Mouse (Mus musculus) liver, embryonic 11.5 days (tissue): ENCODE data around the gene Arhgef19. TPM values are rescaled to one million over a fixed set of nuclear protein-coding genes. Genes with fewer than 3 reads are reported as not detected.

Experiments
- ATAC-seq: fragments of 200-750 bp; cut with Nextera tagmentation; replicated peaks from 2 replicates; pipeline ENCODE4 v1.8.0; 2017; ENCODE audit warnings: moderate number of reproducible peaks, mild to moderate bottlenecking, moderate TSS enrichment, moderate library complexity; ENCODE audit not compliant: low FRiP score
- DNase-seq: peaks from one replicate; pipeline ENCODE4 v3.0.0-alpha.2; 2017; ENCODE audit warnings: low spot score
- H3K27ac ChIP-seq: fragments of 300-500 bp; sonication (generic); 2 replicates; pipeline ENCODE4 v1.5.1; 2014; ENCODE audit warnings: mild to moderate bottlenecking, low read depth, low read length, control low read depth
- H3K27me3 ChIP-seq: fragments of 300-500 bp; sonication (generic); replicated peaks from 2 replicates; pipeline ENCODE4 v1.6.1; 2014; ENCODE audit warnings: low read length, mixed read lengths; ENCODE audit not compliant: control insufficient read depth, insufficient read depth
- H3K36me3 ChIP-seq: fragments of 300-500 bp; sonication (generic); 2 replicates; pipeline ENCODE4 v1.6.1; 2014; ENCODE audit warnings: mild to moderate bottlenecking, low read length, moderate library complexity, mixed read lengths; ENCODE audit not compliant: control insufficient read depth, insufficient read depth
- H3K4me1 ChIP-seq: fragments of 300-500 bp; sonication (generic); replicated peaks from 2 replicates; pipeline ENCODE4 v1.6.1; 2014; ENCODE audit warnings: low read length, mixed read lengths; ENCODE audit not compliant: control insufficient read depth, insufficient read depth
- H3K4me2 ChIP-seq: fragments of 300-500 bp; sonication (generic); 2 replicates; pipeline ENCODE4 v1.6.1; 2014; ENCODE audit warnings: mild to moderate bottlenecking, control low read depth, moderate library complexity
- H3K4me3 ChIP-seq: fragments of 300-500 bp; sonication (generic); 2 replicates; pipeline ENCODE4 v1.5.1; 2014; ENCODE audit warnings: low read depth, low read length, control low read depth
- H3K9ac ChIP-seq: fragments of 300-500 bp; sonication (generic); 2 replicates; pipeline ENCODE4 v1.6.1; 2014; ENCODE audit warnings: low read depth, low read length, control low read depth
- H3K9me3 ChIP-seq: fragments of 300-500 bp; sonication (generic); 2 replicates; pipeline ENCODE4 v1.6.1; 2016; ENCODE audit warnings: low read length, inconsistent platforms, mixed read lengths; ENCODE audit not compliant: control insufficient read depth
- WGBS: fragments of 180-500 bp; shearing (Covaris S2); extraction: QIAGEN DNeasy Blood & Tissue Kit; methylation state at CpG from one replicate; pipeline ENCODE4 v1.1.7; 2014; 5-methylcytosine and 5-hydroxymethylcytosine counted together
- polyA plus RNA-seq: library from polyadenylated mRNA; unstranded; fragments of >200 nt; fragmentation: Nextera tagmentation; extraction: Ambion mirVana; gene quantifications from 2 replicates; pipeline ENCODE4 v1.2.1, GENCODE M21; 2014

The Arhgef19 gene
- polyA plus RNA-seq, 1 experiment from 2014 or later: 2.3 TPM

DNA sequence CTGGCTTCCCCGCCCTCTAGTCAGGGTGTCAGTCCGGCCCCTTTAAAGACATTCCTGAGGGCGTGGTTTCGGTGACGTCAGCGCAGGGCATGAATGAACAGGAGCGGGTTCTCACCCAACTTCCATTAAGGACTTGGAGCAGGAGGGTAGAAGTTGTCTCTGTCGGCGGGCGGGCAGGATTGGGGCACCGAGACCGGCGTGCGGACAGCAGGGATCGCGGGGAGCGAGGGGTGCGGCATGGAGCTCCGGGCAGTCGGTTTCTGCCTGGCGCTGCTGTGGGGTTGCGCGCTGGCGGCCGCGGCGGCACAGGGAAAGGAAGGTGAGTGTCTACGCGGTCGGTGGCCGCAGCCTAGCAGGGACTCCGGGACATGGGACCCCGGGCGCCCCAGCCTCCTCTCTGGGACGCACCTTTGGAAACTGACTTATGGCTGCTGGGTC lies 61.8 kb downstream of the Arhgef19 start, which contains the start of gene Epha2:
Gene Epha2, plus strand, starts transcription at position 125 of the 438 bp plus-strand sequence.
- Histone ChIP-seq H3K27ac (no peak within 1 kb of the TSS), H3K9ac (peak within 1 kb of the TSS; percentile 47), H3K4me1 (peaks cover 13% of the 10 kb centered on the region), H3K27me3 (peaks cover 64% of the 10 kb centered on the region), H3K9me3 (no peaks in the 10 kb centered on the region), H3K4me2 (peak within 1 kb of the TSS; percentile 69), H3K36me3 (no peaks in the 10 kb centered on the region), H3K4me3 (peak within 1 kb of the TSS; percentile 63)
- DNase-seq: peak; percentile 82
- ATAC-seq: peak; percentile 54
- under 1% methylated on average over 35 of the region's 35 CpGs for whole genome bisulfite sequencing

DNA sequence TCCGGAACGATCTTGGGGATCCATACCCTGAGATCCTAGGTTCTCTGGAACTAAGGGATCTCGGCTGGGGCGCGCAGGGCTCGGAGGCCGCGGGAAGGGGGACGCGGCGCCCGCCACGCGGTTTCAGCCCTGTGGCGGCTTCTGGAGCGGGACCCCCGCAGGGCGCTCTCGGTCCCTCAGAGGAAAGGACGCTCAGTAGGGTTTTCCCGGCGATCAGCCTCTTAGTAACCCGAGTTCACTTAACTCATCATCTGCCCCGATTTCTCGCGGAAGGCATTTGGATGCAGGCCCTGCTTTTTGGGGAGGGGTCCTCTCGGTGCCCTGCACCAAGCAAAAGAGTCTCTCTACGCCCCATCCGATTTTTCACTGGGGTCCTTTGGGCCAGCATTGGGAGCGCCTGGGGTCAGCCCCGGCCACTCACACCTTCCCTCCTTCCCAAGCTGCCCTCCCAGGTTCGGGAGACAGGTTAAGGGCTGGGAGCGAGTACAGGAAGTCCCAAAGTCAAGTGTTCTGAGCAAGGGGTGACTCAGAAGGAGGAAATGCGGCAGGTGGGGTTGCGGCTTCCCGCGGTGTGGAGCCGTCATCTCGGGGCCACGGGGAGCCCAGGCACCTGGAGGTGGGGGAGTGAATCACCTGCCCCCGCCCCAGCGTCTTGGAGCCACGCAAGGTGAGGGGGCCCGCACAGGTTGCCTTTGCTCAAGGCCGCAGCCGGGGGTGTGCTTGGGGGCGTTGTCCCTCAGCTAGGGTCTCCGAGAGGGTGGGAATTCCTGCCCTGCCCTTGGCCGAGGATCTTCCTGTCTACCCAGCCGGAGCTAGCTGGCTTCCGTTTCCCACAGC lies 62.5 kb downstream of the Arhgef19 start:
- no peaks in the 10 kb centered on the region for H3K9me3 ChIP-seq
- WGBS: 1% methylated on average over 50 of the region's 51 CpGs
- peaks cover 58% of the 10 kb centered on the region for H3K27me3 ChIP-seq
- ATAC-seq (no peak), DNase-seq (no peak)
- H3K27ac ChIP-seq: no peak overlapping the region
- H3K4me1 ChIP-seq: peaks cover 19% of the 10 kb centered on the region
- no peaks in the 10 kb centered on the region for H3K36me3 ChIP-seq
- H3K4me3 ChIP-seq: peak overlapping the region; percentile 63
- H3K4me2 ChIP-seq: peak overlapping the region; percentile 69
- H3K9ac ChIP-seq: peak overlapping the region; percentile 47

DNA sequence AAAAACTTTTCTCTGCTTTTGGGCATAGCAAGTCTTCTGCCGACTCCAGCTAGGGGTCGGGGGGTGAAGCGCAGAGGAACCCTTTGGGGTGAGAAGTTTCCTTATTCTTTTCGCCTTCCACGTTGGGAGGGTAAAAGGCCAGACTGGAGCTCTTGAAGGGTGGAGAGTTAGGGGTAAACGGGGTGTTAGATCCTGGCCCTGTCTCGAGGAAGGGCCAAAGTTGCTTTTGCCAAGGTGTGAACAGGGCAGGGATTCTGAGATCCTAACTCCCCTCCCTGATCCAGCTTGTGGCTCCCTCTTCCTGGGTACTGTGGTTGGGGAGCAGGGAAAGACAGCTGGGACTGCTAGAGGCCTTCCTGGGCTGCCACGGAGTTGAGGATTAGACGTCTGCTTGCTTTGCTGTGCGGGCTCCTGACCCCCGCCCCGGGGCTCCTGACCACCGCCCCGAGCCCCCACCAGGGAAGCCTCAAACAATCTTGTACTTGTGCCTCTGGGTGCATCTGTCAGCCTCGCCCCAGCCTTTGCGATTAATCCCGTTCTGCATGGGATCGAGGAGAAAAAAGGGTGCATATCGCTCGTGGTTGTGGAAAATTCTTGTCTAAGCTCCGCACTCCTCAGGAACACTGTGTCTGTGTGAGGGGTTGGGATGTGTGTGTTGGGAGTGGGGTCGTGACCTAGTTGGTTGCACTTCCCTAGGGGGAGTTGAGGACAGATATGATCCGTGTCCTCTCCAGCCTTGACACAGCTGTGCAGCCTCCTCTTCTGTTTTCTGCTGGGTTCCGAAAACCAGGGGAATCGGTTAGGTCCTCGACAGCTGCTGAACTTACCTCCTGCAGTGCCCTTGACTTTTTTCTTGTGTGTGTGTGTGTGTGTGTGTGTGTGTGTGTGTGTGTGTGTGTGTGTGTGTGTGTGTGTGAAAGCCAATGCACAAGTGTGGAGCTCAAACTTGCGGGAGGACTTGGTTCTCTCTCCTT lies 63.4 kb downstream of the Arhgef19 start:
- DNase-seq (no peak), ATAC-seq (no peak)
- H3K9ac ChIP-seq: peak overlapping the region; percentile 47
- no peak overlapping the region for H3K27ac ChIP-seq
- 11% methylated on average over 27 of the region's 27 CpGs for WGBS
- H3K4me1 ChIP-seq: peaks cover 22% of the 10 kb centered on the region
- H3K27me3 ChIP-seq: peaks cover 49% of the 10 kb centered on the region
- peak overlapping the region; percentile 69 for H3K4me2 ChIP-seq
- H3K36me3 ChIP-seq: no peaks in the 10 kb centered on the region
- H3K4me3 ChIP-seq: peak overlapping the region; percentile 63
- no peaks in the 10 kb centered on the region for H3K9me3 ChIP-seq

DNA sequence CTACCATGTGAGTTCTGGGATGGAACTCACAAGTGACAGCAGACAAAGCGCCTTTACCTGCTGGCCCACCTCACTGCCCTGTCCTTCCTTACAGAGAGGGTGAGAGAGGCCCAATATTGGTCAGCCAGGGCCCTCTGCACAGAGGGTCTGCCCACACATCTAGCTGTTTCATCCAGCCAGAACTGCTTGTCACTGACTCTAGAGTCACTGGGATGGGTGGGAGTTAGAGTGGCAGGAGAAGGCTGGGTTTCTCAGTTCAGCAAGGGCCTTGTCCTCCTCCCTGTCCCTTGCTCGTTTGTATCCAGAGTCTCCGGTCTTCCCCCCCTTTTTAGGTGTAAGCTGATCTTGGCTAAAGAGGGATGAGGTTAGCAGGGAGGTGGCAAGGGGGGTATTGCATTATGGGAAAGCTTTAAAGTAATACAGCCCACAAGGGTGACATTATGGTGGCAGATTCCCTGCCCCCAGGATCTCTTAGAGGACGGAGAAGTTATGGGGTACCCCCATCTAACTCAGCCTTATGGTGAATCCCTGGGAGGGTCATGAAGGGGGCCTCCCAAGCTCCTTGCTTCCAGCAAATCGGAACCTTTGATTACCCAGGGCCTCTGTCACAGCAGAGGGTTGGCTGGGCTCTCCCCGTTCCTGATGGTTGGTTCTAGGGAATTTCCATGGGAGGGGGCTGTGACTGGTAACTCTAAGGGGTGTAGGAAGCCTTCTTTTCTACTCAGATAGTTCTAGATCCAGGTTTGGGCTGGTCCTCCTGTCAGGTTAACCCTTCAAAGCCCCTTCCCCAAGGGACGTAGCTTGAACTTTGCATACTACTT lies 64.3 kb downstream of the Arhgef19 start:
- H3K4me1 ChIP-seq: peaks cover 22% of the 10 kb centered on the region
- no peak for ATAC-seq
- WGBS: 51% methylated on average over 7 of the region's 7 CpGs
- H3K9ac ChIP-seq: peak overlapping the region; percentile 25; the same call in 1 of the 2 replicates
- no peak for DNase-seq
- no peaks in the 10 kb centered on the region for H3K36me3 ChIP-seq
- peaks cover 44% of the 10 kb centered on the region for H3K27me3 ChIP-seq
- H3K9me3 ChIP-seq: no peaks in the 10 kb centered on the region
- no peak overlapping the region for H3K27ac ChIP-seq
- peak overlapping the region; percentile 69 for H3K4me2 ChIP-seq
- H3K4me3 ChIP-seq: peak overlapping the region; percentile 63

DNA sequence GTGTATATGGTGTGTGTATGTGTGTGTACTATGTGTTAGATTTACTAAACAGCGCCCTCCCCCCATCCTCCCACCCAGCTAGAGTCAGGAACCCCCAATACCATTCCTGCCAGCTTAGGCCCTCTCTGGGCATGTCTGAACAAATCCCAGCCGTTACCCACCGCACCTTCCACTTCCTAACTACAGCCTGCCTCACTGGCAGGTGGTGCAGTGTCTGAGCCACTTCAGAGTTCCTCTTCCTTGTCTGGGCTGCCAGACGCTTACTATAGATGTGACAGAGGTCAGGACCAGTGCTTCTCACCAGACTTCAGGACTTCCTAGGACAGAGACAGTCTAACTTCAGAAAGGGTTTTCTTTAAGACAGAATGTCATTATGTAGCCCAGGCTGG lies 64.9 kb downstream of the Arhgef19 start:
- H3K27ac ChIP-seq: no peak overlapping the region
- H3K4me2 ChIP-seq: peak overlapping the region; percentile 69; the same call in 1 of the 2 replicates
- H3K9ac ChIP-seq: no peak overlapping the region
- no peaks in the 10 kb centered on the region for H3K9me3 ChIP-seq
- H3K36me3 ChIP-seq: peaks cover 4% of the 10 kb centered on the region; the same call in 1 of the 2 replicates
- peaks cover 42% of the 10 kb centered on the region for H3K27me3 ChIP-seq
- no peak for DNase-seq
- H3K4me3 ChIP-seq: no peak overlapping the region
- H3K4me1 ChIP-seq: peaks cover 22% of the 10 kb centered on the region
- WGBS: 61% methylated on average over 4 of the region's 4 CpGs
- no peak for ATAC-seq

DNA sequence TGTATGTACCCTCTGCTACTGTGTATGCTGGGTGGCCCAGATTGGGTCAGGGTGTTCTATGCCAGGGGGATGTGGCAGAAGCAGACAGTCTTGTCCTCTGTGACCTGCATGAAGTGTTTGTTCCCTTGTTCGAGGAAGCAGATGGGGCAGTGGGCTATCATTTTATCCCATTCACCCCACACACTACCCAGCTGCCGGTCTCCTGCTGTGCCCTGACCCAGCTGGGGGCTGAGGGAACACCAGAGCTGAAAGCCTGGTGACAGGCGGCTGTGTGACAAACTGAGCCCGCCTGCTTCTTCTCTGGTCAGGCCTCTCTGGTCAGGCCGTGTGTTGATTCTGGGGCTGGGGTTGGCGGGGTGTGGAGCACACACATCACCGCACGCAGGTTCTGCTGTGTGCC lies 66.8 kb downstream of the Arhgef19 start:
- peaks cover 41% of the 10 kb centered on the region for H3K4me1 ChIP-seq
- H3K9me3 ChIP-seq: no peaks in the 10 kb centered on the region
- peaks cover 4% of the 10 kb centered on the region; the same call in 1 of the 2 replicates for H3K36me3 ChIP-seq
- no peak overlapping the region for H3K9ac ChIP-seq
- H3K4me2 ChIP-seq: no peak overlapping the region
- 49% methylated on average over 8 of the region's 8 CpGs for WGBS
- ATAC-seq (no peak), DNase-seq (no peak)
- peaks cover 24% of the 10 kb centered on the region for H3K27me3 ChIP-seq
- H3K4me3 ChIP-seq: no peak overlapping the region
- H3K27ac ChIP-seq: 0 out of 2 replicates have a peak overlapping the region, but pooled peaks have one; percentile 19
